Mouse (Mus musculus) cerebellum, adult 2 months (tissue): ENCODE data around the gene Dennd5b. TPM values are rescaled to one million over a fixed set of nuclear protein-coding genes. Genes with fewer than 3 reads are reported as not detected.

Experiments used
- DNase-seq, 2 experiments: peaks; one replicate each; pipeline ENCODE4 v3.0.0; 2021
- H3K27ac ChIP-seq: fragments of 200-500 bp; 2 replicates; pipeline ENCODE4 v1.5.1; 2012; ENCODE audit warnings: low read length, control low read depth, inconsistent platforms; ENCODE audit not compliant: insufficient read depth
- H3K27me3 ChIP-seq: fragments of 200-500 bp; 2 replicates; pipeline ENCODE4 v1.6.1; 2012; ENCODE audit warnings: inconsistent platforms, mild to moderate bottlenecking, low read length, moderate library complexity; ENCODE audit not compliant: control insufficient read depth, insufficient read depth
- H3K4me1 ChIP-seq: fragments of 200-500 bp; 2 replicates; pipeline ENCODE4 v1.6.1; 2011; ENCODE audit warnings: low read length; ENCODE audit not compliant: control insufficient read depth, insufficient read depth
- H3K4me3 ChIP-seq: fragments of 200-500 bp; replicated peaks from 2 replicates; pipeline ENCODE3; 2011; ENCODE audit warnings: mild to moderate bottlenecking, low read depth, low read length, control low read depth; ENCODE audit not compliant: insufficient read depth
- CTCF ChIP-seq: fragments of 200-500 bp; IDR thresholded peaks from 2 replicates; pipeline ENCODE4 v1.5.1; 2011; ENCODE audit warnings: low read depth, mild to moderate bottlenecking, control low read depth, low read length, moderate library complexity, borderline replicate concordance; ENCODE audit not compliant: insufficient read depth
- POLR2A ChIP-seq: fragments of 200-500 bp; IDR thresholded peaks from 2 replicates; pipeline ENCODE4 v1.6.1; 2011; ENCODE audit warnings: low read length, control low read depth, borderline replicate concordance; ENCODE audit not compliant: insufficient read depth
- WGBS: fragments of 180-500 bp; shearing (Covaris S2); methylation state at CpG from one replicate; pipeline ENCODE4 v1.1.7; 2018; 5-methylcytosine and 5-hydroxymethylcytosine counted together
- polyA plus RNA-seq: library from polyadenylated mRNA; depleted of rRNA; stranded (reverse); fragments of >200 nt; gene quantifications from 2 replicates; pipeline ENCODE4 v1.2.3, GENCODE M21; 2012

The Dennd5b gene
- polyA plus RNA-seq, 1 experiment = 19.5 TPM

GRCm38 (mm10) chr6:149118935-149119334, 17.5 kb upstream of the Dennd5b start:
- H3K27ac ChIP-seq = no peak overlapping the region
- 0 out of 2 replicates have a peak, but pooled peaks cover 2% of the 10 kb centered on the region for H3K4me1 ChIP-seq
- no peak for TF ChIP-seq CTCF
- TF ChIP-seq POLR2A = no peak
- no peaks in the 10 kb centered on the region for H3K27me3 ChIP-seq
- 97% methylated on average over 2 of the region's 2 CpGs for WGBS
- no peak overlapping the region for H3K4me3 ChIP-seq
- DNase-seq = no peak

- TF ChIP-seq POLR2A (no peak), CTCF (no peak)
- 0 out of 2 replicates have a peak, but pooled peaks cover 2% of the 10 kb centered on the region for H3K4me1 ChIP-seq
- no peak overlapping the region for H3K4me3 ChIP-seq
- no peaks in the 10 kb centered on the region for H3K27me3 ChIP-seq
- no peak overlapping the region for H3K27ac ChIP-seq
- no peak for DNase-seq
Observed at GRCm38 (mm10) chr6:149116992-149117391, 15.5 kb upstream of the Dennd5b start.

- no peaks in the 10 kb centered on the region for H3K27me3 ChIP-seq
- no peak for DNase-seq
- no peaks in the 10 kb centered on the region for H3K4me1 ChIP-seq
- 80% methylated on average over 2 of the region's 2 CpGs for WGBS
- no peak overlapping the region for H3K27ac ChIP-seq
- no peak overlapping the region for H3K4me3 ChIP-seq
- TF ChIP-seq POLR2A = no peak
- no peak for TF ChIP-seq CTCF
Observed at GRCm38 (mm10) chr6:149108909-149109308, 7.4 kb upstream of the Dennd5b start.

- Histone ChIP-seq H3K27me3 (no peaks in the 10 kb centered on the region), H3K27ac (no peak overlapping the region), H3K4me3 (no peak overlapping the region), H3K4me1 (no peaks in the 10 kb centered on the region)
- DNase-seq = no peak
- WGBS = 77% methylated on average over 3 of the region's 3 CpGs
- TF ChIP-seq CTCF = no peak
- TF ChIP-seq POLR2A = no peak
Observed at GRCm38 (mm10) chr6:149107615-149108014, 6.1 kb upstream of the Dennd5b start.

- TF ChIP-seq POLR2A = no peak
- TF ChIP-seq CTCF = no peak
- 87% methylated on average over 1 of the region's 1 CpGs for WGBS
Observed at GRCm38 (mm10) chr6:149103451-149103850, 2.0 kb upstream of the Dennd5b start.

GRCm38 (mm10) chr6:149101943-149102243, 413 bp upstream of the Dennd5b start:
- Histone ChIP-seq H3K27ac (peak overlapping the region; percentile 72), H3K4me3 (peak overlapping the region; percentile 81), H3K27me3 (no peaks in the 10 kb centered on the region), H3K4me1 (peaks cover 4% of the 10 kb centered on the region; the same call in 1 of the 2 replicates)
- 7% methylated on average over 7 of the region's 7 CpGs for WGBS
- TF ChIP-seq POLR2A (no peak), CTCF (no peak)
- DNase-seq = no peak

More at GRCm38 (mm10) chr6:149103451-149103850, 2.0 kb upstream of the Dennd5b start:
- Histone ChIP-seq H3K4me1 (peaks cover 2% of the 10 kb centered on the region; the same call in 1 of the 2 replicates), H3K27me3 (no peaks in the 10 kb centered on the region), H3K27ac (no peak overlapping the region), H3K4me3 (no peak overlapping the region)
- no peak for DNase-seq

GRCm38 (mm10) chr6:149100174-149101075, 1.1 kb downstream of the Dennd5b start:
- peak; percentile 79 to 85 for DNase-seq
- H3K27ac ChIP-seq = peak overlapping the region; percentile 97
- peak overlapping the region; percentile 81 for H3K4me3 ChIP-seq
- under 1% methylated on average over 52 of the region's 52 CpGs for WGBS
- peaks cover 4% of the 10 kb centered on the region; the same call in 1 of the 2 replicates for H3K4me1 ChIP-seq
- TF ChIP-seq POLR2A (peak; percentile 28; the same call in 1 of the 2 replicates), CTCF (no peak)
- H3K27me3 ChIP-seq = no peaks in the 10 kb centered on the region

- Histone ChIP-seq H3K27ac (no peak overlapping the region), H3K4me1 (peaks cover 4% of the 10 kb centered on the region; the same call in 1 of the 2 replicates), H3K27me3 (no peaks in the 10 kb centered on the region), H3K4me3 (no peak overlapping the region)
- DNase-seq = no peak
- TF ChIP-seq CTCF (no peak), POLR2A (no peak)
Observed at GRCm38 (mm10) chr6:149098993-149099392, 2.5 kb downstream of the Dennd5b start.
